Comparison of ENCODE assay signal across 12 mouse cellular contexts in the genomic region with DNA sequence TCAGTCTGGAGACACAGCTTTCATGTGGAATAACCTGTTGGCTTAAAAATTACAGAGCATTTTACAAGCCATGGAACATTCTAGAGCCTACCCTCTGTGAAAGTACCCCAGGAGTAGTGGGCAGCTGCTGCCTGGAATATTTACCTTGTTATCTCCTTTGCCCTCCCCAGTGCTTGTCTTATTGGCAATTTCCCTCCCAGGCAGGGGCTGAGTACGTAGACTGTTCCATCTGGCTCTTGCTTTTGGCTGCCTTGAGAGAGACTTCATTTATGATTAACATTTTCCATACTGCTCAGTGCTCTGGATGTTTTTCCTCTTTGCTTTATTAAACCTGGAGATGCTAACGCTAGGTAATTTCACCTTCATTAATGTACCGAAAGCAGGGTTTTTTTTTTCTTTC. TPM values are rescaled to one million over a fixed set of nuclear protein-coding genes. Genes with fewer than 3 reads are reported as not detected.
"Had no signal": no experiment of that assay in that cellular context is flagged by ENCODE, and none has a peak within 500 bp of the region (broad histone marks: within the 10 kb centered on the region; RNA-seq: fewer than 3 reads in every experiment).

No protein-coding gene starts in this region.

- H3K27me3 ChIP-seq: liver, embryonic 12.5 days; midbrain, embryonic 13.5 days had no signal

- DNase-seq: lung, embryonic 14.5 days; thymus, postnatal 36 days had no signal

- H3K9me3 ChIP-seq: liver, embryonic 12.5 days; midbrain, embryonic 13.5 days had no signal

- H3K27ac ChIP-seq: hindbrain, embryonic 14.5 days; kidney, postnatal 0 days; layer of hippocampus, adult 2 months; liver, embryonic 12.5 days; midbrain, embryonic 13.5 days had no signal

- H3K4me1 ChIP-seq: liver, embryonic 12.5 days; midbrain, embryonic 13.5 days had no signal

- H3K36me3 ChIP-seq: liver, embryonic 12.5 days; midbrain, embryonic 13.5 days had no signal

- ATAC-seq: liver, embryonic 12.5 days; midbrain, embryonic 13.5 days had no signal

- H3K4me2 ChIP-seq: hindbrain, embryonic 14.5 days; liver, embryonic 12.5 days; lung, embryonic 14.5 days; midbrain, embryonic 13.5 days had no signal

- H3K4me3 ChIP-seq: layer of hippocampus, adult 2 months; liver, embryonic 12.5 days; midbrain, embryonic 13.5 days; myocyte had no signal

- H3K9ac ChIP-seq: hindbrain, embryonic 14.5 days; liver, embryonic 12.5 days; lung, embryonic 14.5 days; midbrain, embryonic 13.5 days had no signal

RNA-seq across cellular contexts. Expression of a gene that starts 20.1 kb away (rescaled TPM):
- total RNA-seq: layer of hippocampus, adult 2 months; left cerebral cortex, postnatal 36 days; megakaryocyte-erythroid progenitor cell, adult 5-6 weeks; neutrophil, adult 5-6 weeks had no signal
- polyA plus RNA-seq: myocyte; thymus, postnatal 0 days had no signal
